Mouse (Mus musculus): ENCODE results near the gene Snrnp200.

- TF ChIP-seq ZKSCAN1 (IDR thresholded peaks at IDR 0.05; ENCODE audit: low read depth, low read length), result no peak
- no peak for TF ChIP-seq POLR2A (IDR thresholded peaks at IDR 0.05; ENCODE audit: control insufficient read depth in 1 of 2, insufficient read depth in 1 of 2, low read depth in 1 of 2, low read length in 2 of 2, poor library complexity in 1 of 2)
- TF ChIP-seq USF1 (IDR thresholded peaks at IDR 0.05; ENCODE audit: low read depth, low read length), result no peak
- no peak for TF ChIP-seq UBTF (IDR thresholded peaks at IDR 0.05; ENCODE audit: borderline replicate concordance, insufficient read depth, low read depth, low read length)
- no peak for TF ChIP-seq RAD21 (IDR thresholded peaks at IDR 0.05; ENCODE audit: low read depth, low read length)
- no peak for TF ChIP-seq CTCF (IDR thresholded peaks at IDR 0.05 in 2 of 3, conservative IDR thresholded peaks at IDR 0.05 in 1 of 3; ENCODE audit: control insufficient read depth in 1 of 3, insufficient read depth in 1 of 3, low read depth in 2 of 3, low read length in 3 of 3, poor library complexity in 1 of 3, severe bottlenecking in 1 of 3)
- TF ChIP-seq MYC (IDR thresholded peaks at IDR 0.05; ENCODE audit: low read depth, low read length), result no peak
Observed at GRCm38 (mm10) chr2:127165675-127166074, 42.5 kb upstream of the Snrnp200 start.

Data from MEL (cell line).